ENCODE assay signal across 8 mouse cellular contexts in genomic region chr2:30640021-30640481, GRCm38 (mm10). TPM values are rescaled to one million over a fixed set of nuclear protein-coding genes. Genes with fewer than 3 reads are reported as not detected.
DNase-seq lines count a peak whose midpoint lies in the region; ATAC-seq and TF ChIP-seq lines count a peak whose summit lies in the region.

No protein-coding gene starts in this region.

- WGBS in lung, embryonic 14.5 days: 8% methylated on average over 11 of the region's 11 CpGs
- 18% methylated on average over 11 of the region's 11 CpGs for WGBS in lung, adult 2 months
- 11% methylated on average over 11 of the region's 11 CpGs for WGBS in forebrain, embryonic 10.5 days
- WGBS in limb, embryonic 12.5 days: 9% methylated on average over 11 of the region's 11 CpGs
- WGBS in neural tube, embryonic 15.5 days: 16% methylated on average over 11 of the region's 11 CpGs

- no peak overlapping the region for H3K4me3 ChIP-seq in lung, embryonic 14.5 days (ENCODE audit: low read depth, low read length)
- no peak overlapping the region for H3K4me3 ChIP-seq in lung, adult 2 months (replicated peaks; ENCODE audit: extremely low read depth, low read depth, low read length)
- peak overlapping the region; percentile 19; the same call in 1 of the 2 replicates for H3K4me3 ChIP-seq in forebrain, embryonic 10.5 days
- no peak overlapping the region for H3K4me3 ChIP-seq in limb, embryonic 12.5 days (replicated peaks)
- H3K4me3 ChIP-seq in neural tube, embryonic 15.5 days (replicated peaks): no peak overlapping the region
- no peak overlapping the region for H3K4me3 ChIP-seq in left cerebral cortex, adult 2 months

- H3K4me2 ChIP-seq in lung, embryonic 14.5 days: peak overlapping the region; percentile 36; the same call in 1 of the 2 replicates
- peak overlapping the region; percentile 22; the same call in 1 of the 2 replicates for H3K4me2 ChIP-seq in limb, embryonic 12.5 days
- H3K4me2 ChIP-seq in neural tube, embryonic 15.5 days: peak overlapping the region; percentile 1; the same call in 1 of the 2 replicates

- H3K27me3 ChIP-seq in lung, embryonic 14.5 days (ENCODE audit: insufficient read depth, low read length): no peaks in the 10 kb centered on the region
- no peaks in the 10 kb centered on the region for H3K27me3 ChIP-seq in forebrain, embryonic 10.5 days (ENCODE audit: poor library complexity, severe bottlenecking)
- no peaks in the 10 kb centered on the region for H3K27me3 ChIP-seq in limb, embryonic 12.5 days
- H3K27me3 ChIP-seq in neural tube, embryonic 15.5 days (replicated peaks): no peaks in the 10 kb centered on the region

- H3K36me3 ChIP-seq in lung, embryonic 14.5 days (ENCODE audit: insufficient read depth): no peaks in the 10 kb centered on the region
- H3K36me3 ChIP-seq in forebrain, embryonic 10.5 days (replicated peaks): no peaks in the 10 kb centered on the region
- no peaks in the 10 kb centered on the region for H3K36me3 ChIP-seq in limb, embryonic 12.5 days
- no peaks in the 10 kb centered on the region for H3K36me3 ChIP-seq in neural tube, embryonic 15.5 days

- H3K4me1 ChIP-seq in lung, embryonic 14.5 days (ENCODE audit: insufficient read depth): peaks cover 25% of the 10 kb centered on the region
- peaks cover 4% of the 10 kb centered on the region for H3K4me1 ChIP-seq in lung, adult 2 months (ENCODE audit: control insufficient read depth, insufficient read depth, low read length)
- peaks cover 72% of the 10 kb centered on the region for H3K4me1 ChIP-seq in forebrain, embryonic 10.5 days
- H3K4me1 ChIP-seq in limb, embryonic 12.5 days (replicated peaks): peaks cover 44% of the 10 kb centered on the region
- peaks cover 26% of the 10 kb centered on the region for H3K4me1 ChIP-seq in neural tube, embryonic 15.5 days

- intact Hi-C loops in left cerebral cortex, adult 2 months (cut with DNase I): no loop called here

- peak; percentile 52 for ATAC-seq in lung, embryonic 14.5 days (ENCODE audit: insufficient read depth)
- peak; percentile 64; the same call in 1 of the 2 replicates for ATAC-seq in limb, embryonic 12.5 days (ENCODE audit: insufficient number of reproducible peaks, insufficient read depth, low FRiP score, low TSS enrichment, low read depth)
- 0 out of 2 replicates have a peak, but pooled peaks have one; percentile 43 for ATAC-seq in neural tube, embryonic 15.5 days (ENCODE audit: low FRiP score)

- H3K27ac ChIP-seq in lung, embryonic 14.5 days (ENCODE audit: low read depth): peak overlapping the region; percentile 68
- H3K27ac ChIP-seq in forebrain, embryonic 10.5 days: peak overlapping the region; percentile 90
- H3K27ac ChIP-seq in limb, embryonic 12.5 days: peak overlapping the region; percentile 90
- H3K27ac ChIP-seq in neural tube, embryonic 15.5 days (replicated peaks): peak overlapping the region; percentile 75
- H3K27ac ChIP-seq in left cerebral cortex, adult 2 months: no peak overlapping the region

- peak; percentile 73 for DNase-seq in lung, embryonic 14.5 days
- DNase-seq in lung, adult 2 months: no peak
- peak; percentile 33 for DNase-seq in forebrain, embryonic 10.5 days (ENCODE audit: extremely low spot score, low spot score)
- no peak for DNase-seq in testis, postnatal 14 days (ENCODE audit: low spot score)
- DNase-seq in left cerebral cortex, adult 2 months (ENCODE audit: extremely low spot score in 1 of 2, low spot score in 2 of 2): no peak
- no peak for DNase-seq in cerebellum, adult 11 months

- no peak overlapping the region for H3K9ac ChIP-seq in lung, embryonic 14.5 days
- H3K9ac ChIP-seq in limb, embryonic 12.5 days (replicated peaks): no peak overlapping the region
- H3K9ac ChIP-seq in neural tube, embryonic 15.5 days (replicated peaks): no peak overlapping the region

- no peaks in the 10 kb centered on the region for H3K9me3 ChIP-seq in lung, embryonic 14.5 days (ENCODE audit: low read depth, low read length)
- no peaks in the 10 kb centered on the region for H3K9me3 ChIP-seq in forebrain, embryonic 10.5 days
- H3K9me3 ChIP-seq in limb, embryonic 12.5 days: no peaks in the 10 kb centered on the region
- no peaks in the 10 kb centered on the region for H3K9me3 ChIP-seq in neural tube, embryonic 15.5 days (replicated peaks)

- TF ChIP-seq POLR2A in lung, adult 2 months (IDR thresholded peaks at IDR 0.05; ENCODE audit: borderline replicate concordance, extremely low read depth, low read depth, low read length): no peak

- TF ChIP-seq CTCF in lung, embryonic 14.5 days (IDR thresholded peaks at IDR 0.05; ENCODE audit: low read depth): no peak
- no peak for TF ChIP-seq CTCF in lung, adult 2 months (IDR thresholded peaks at IDR 0.05; ENCODE audit: insufficient read depth, low read length)
- no peak for TF ChIP-seq CTCF in left cerebral cortex, adult 2 months (IDR thresholded peaks at IDR 0.05)

RNA-seq across cellular contexts. Expression of gene Cstad, which starts 45.2 kb away (rescaled TPM):
- polyA plus RNA-seq in lung, embryonic 14.5 days (2014; fragmentation: Nextera tagmentation; extraction: Ambion mirVana): 0.95 and 1.5 TPM in 2 replicates
- 0.69 and 1.6 TPM in 2 replicates for polyA plus RNA-seq in lung, adult 2 months (2012; rRNA removed)
- 0.35 TPM in 1 of 2 replicates, not detected in the other for polyA plus RNA-seq in forebrain, embryonic 10.5 days (2016; fragmentation: Nextera tagmentation; extraction: Ambion mirVana)
- polyA plus RNA-seq in limb, embryonic 12.5 days (2016; fragmentation: Nextera tagmentation; extraction: Ambion mirVana): 0.63 and 1.7 TPM in 2 replicates
- 0.31 and 0.83 TPM in 2 replicates for polyA plus RNA-seq in neural tube, embryonic 15.5 days (2015; fragmentation: Nextera tagmentation; extraction: Ambion mirVana)
- total RNA-seq in left cerebral cortex, adult 2 months (2021): 1 to 10 TPM; 2.8 to 5.7 TPM

Comparison
In these comparisons a context has a peak if more than half of its experiments do, and no peak if none do; other contexts are left out.
1. DNase-seq: peak in lung, embryonic 14.5 days (single experiment) and forebrain, embryonic 10.5 days (single experiment); none in lung, adult 2 months (single experiment), testis, postnatal 14 days (single experiment), left cerebral cortex, adult 2 months (0 of 2) and cerebellum, adult 11 months (single experiment).
2. Peak in every context shown above with its lines, with median percentiles within 50 percentile points of each other: ATAC-seq and H3K4me2 ChIP-seq.